Mouse (Mus musculus) left cerebral cortex, postnatal 4 days (tissue): ENCODE data around the gene Inhbe. TPM values are rescaled to one million over a fixed set of nuclear protein-coding genes. Genes with fewer than 3 reads are reported as not detected.
"Not testable (repeated sequence)": the region's sequence is repeated elsewhere in the genome, so short reads cannot be mapped to it uniquely, and the experiment has no call there.

Experiments
- DNase-seq: peaks from one replicate; pipeline ENCODE4 v3.0.0-alpha.2; 2022
- intact Hi-C: fragments of 180-260 bp; cut with DNase I; formaldehyde crosslinking; loops from one replicate; pipeline ENCODE4 v1.15.1; 2025
- total RNA-seq, 2 experiments: library from RNA; stranded (reverse); gene quantifications; 2 replicates each; pipeline ENCODE4 v1.2.3; 2021

Gene Inhbe
- total RNA-seq, 2 experiments from 2014 or later, result not detected

DNA sequence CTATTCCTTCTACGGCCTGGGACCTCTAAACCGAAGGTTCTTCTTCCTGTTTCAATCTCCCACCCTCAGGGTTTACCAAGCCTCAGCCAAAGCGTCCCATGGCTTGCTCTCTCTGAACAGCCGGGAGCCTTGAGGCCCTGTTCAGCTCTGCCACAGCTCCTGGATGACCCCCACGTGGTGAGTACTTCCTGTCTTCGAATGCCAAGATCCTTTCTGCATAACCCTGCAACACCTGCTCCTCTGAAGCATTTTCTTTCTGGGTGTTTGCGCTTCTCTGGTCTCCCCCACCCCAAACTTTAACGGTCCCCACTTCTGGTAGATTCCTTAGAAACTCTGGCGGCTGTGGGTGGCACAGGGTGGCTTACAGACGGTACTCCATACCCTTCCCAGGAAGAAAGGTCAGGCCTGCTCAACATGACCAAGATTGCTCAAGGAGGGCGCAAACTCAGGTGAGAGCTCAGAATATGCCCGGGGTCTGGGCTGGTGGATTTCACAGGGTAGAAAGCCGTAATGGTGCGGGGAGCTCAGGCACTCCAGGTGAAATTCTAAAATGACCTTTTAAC is 28.7 kb downstream of the Inhbe start:
- no peak for DNase-seq
- intact Hi-C loops, result no loop called here

DNA sequence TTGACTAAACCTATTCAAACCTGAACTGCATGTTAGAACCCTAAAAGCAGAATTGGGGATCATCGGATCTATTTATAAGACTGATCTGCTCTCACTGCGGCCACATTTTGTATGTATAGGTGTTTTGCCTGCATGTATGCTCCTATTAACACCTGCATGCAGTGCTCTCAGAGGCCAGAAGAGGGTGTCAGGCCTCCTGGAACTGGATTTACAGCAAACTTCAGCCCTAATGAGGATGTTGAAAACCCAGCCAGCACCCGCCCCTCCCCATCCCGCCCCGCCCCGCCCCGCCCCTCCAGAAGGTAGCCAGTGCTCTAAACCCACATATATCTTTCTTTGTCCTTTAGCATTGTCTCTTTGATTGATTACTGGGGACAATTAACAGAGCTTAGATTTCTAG is 29.7 kb downstream of the Inhbe start:
- intact Hi-C loops, result no loop called here
- DNase-seq, result peak; percentile 48

DNA sequence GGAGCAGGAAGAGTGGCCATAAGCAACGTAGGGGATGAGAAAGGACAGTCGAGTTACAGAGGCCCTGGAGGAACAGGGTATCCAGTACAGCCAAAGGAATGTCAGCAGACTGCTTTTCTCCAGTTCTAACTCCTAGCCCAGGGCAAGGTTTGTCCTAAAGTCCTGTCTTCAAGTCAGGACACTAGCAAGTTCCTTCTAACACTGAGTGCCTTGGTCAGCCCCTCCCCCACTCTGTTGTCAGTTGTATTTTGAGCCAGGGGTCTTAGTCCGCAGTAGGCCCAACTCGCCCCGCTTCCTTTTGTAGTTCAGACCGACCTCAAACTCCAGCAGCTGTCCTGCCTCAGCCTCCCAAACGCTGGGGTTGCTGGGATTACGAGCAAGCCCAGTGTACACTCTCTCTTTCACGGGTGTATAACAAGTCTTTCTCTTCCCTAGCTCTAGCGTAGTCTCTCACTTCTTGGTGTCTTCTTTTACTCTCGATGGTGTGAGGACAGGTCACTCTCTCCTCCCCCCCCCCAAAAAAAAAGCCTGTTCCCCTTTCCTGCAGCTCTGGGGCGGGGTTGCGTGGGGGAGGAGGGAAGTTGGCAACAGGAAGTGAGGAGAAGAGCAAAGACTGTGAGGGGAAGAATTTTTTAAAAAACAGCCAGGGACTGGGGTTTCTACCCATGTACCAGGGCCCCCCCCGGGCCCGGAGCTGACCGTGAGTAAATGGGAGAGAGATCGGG is 30.9 kb downstream of the Inhbe start:
- intact Hi-C loops, result no loop called here
- no peak for DNase-seq

DNA sequence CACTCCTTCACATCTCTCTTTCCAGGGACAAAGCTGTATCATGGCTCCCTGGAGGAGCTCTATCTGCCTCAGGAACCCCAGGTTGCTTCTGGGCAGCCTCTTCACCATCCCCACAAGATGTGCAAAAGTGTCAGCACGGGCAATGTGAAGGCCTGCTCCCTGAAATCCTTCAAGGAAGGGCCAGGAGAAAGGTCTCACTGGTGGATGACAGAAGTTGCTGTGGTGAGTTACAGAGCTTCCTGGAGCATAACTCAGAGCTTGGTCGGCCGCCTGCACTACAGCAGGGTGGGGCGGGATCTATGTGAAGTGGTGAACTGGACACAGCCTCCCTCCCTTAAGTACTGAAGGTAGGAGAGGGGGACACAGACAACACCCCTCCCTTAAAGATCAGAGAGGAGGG is 31.5 kb downstream of the Inhbe start:
- no peak for DNase-seq
- intact Hi-C loops, result no loop called here

DNA sequence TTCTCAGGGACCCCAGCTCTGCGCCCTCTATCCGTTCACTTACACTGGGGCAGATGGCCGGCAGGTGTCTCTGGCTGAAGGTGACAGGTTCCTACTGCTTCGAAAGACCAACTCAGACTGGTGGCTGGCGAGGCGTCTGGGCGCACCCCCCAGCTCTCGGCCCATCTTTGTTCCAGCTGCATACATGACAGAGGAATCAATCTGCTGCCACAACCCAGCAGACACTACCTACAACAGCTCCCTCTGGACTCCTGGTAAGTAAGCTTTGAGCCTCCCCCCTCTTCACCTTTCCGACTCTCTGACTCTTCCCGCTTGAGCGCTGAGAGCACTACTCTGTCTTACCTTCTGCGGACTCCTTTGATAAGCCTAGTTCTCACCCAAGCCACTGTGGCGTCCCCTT is 32.0 kb downstream of the Inhbe start:
- DNase-seq, result no peak
- intact Hi-C loops, result no loop called here

DNA sequence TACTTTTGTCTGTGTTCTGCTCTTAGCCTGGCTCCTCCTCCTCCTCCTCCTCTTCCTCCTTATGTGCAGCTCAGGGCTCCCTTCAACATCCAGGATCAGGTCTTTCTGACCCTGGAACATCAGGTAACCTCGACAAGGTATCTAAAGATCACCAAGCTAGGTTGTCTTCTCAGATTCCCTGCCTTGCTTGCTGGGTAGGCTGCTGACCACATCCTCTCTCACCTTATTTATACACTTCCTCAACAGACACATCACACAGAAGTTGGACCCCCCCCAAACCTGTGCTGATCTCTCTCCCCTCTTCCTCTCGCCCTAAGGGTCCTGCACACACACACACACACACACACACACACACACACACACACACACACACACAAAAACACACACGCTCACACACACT is 32.6 kb downstream of the Inhbe start, which contains the start of gene Arhgap9:
TSS of gene Arhgap9 (plus strand) at position 344 of the 400 bp plus-strand sequence.
- DNase-seq, result no peak
- intact Hi-C loops, result no loop called here

DNA sequence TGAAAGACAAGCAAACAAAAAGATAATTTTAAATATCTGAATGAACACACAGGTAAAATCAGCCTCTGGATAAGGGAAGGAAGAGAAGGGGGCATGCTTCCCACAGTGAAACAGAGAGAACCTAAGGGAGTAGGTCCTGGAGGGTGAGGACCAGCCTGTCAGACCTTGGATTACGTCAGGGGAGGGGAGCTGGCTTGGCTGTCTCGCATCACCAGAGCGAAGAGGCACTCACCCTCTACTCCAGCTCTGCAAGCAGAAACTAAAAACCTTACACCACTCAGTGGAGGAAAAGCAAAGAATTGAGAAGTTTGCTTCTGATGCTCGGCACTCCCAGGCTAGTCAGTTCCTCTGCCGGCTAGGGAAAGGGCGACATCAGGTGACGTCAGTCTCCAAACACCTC is 34.2 kb downstream of the Inhbe start:
- intact Hi-C loops, result no loop called here
- no peak for DNase-seq

DNA sequence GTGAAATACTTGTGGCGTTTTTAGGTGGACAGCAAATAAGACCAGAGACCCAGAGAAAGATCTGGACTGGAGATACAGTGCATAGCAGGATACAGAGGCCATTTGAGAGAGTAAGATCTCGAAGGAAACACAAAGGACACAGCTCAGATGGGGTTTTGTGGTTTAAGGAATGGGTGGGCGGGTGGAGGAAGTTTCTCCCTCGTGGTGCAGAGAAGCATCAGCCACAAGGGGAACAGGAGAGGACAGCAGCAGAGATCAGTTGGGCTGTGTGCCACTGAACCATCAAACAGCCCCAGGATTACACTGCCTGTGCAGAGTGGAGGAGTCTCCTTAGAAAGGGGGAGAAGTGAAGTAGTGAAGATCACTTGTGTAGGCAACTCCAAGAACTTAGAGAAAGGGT is 36.2 kb downstream of the Inhbe start:
- DNase-seq, result no peak
- intact Hi-C loops, result no loop called here

DNA sequence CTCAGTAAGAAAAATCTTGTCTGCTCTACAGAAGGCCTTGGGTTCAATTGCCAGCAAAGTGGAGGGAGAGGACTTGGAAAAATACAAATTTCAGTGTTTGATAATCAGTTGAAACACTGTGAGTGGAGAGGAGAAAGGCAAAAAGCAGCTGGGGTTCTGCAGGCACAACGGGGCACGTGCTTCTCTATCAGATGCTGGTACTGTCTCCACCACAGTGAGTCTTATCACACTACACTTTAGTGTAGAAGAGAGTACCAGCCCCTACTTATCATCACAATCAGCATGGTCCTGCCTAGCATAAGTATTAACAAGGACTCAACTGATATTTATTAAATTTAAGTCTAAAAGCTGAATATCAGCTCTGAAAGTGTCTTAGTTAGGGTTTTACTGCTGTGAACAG is 36.9 kb downstream of the Inhbe start:
- DNase-seq, result no peak
- intact Hi-C loops, result no loop called here

DNA sequence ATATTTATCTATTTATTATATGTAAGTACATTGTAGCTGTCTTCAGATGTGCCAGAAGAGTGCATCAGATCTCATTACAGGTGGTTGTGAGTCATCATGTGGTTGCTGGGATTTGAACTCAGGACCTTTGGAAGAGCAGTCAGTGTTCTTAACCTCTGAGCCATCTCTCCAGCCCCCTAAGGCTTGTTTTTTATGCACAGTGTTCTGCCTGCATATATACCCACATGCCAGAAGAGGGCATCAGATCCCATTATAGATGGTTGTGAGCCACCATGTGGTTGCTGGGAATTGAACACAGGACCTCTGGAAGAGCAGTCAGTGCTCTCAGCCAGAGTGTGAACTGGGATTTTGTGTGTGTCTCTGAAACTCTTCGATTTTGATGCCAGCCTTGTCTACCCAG is 39.3 kb downstream of the Inhbe start:
- DNase-seq, intact Hi-C loops: not testable (repeated sequence)

DNA sequence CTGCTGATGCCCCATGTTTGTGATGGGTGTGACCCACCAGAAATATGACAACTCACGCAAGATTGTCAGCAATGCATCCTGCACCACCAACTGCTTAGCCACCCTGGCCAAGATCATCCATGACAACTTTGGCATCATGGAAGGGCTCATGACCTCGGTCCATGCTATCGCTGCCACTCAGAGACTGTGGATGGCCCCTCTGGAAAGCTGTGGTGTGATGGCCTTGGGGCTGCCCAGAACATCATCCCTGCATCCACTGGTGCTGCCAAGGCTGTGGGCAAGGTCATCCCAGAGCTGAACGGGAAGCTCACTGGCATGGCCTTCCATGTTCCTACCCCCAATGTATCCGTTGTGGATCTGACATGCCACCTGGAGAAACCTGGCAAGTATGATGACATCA is 40.7 kb downstream of the Inhbe start:
- intact Hi-C loops, DNase-seq: not testable (repeated sequence)

DNA sequence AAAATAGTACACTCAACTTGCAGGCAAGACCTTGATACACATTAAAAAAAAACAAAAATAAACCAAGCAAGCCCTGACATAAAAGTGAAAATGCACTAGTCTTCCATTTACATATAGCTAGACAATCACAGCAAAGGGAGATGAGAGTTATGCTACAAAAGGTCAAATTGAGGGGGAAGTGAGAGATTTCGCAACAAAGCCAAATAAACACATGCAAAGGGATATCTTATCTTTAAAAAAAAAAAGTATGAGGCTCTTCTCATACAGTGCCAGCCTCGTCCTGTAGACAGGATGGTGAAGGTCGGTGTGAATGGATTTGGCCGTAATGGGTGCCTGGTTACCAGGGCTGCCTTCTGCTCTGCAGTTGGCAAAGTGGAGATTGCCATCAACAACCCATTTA is 41.4 kb downstream of the Inhbe start:
- DNase-seq, result no peak
- intact Hi-C loops, result no loop called here

DNA sequence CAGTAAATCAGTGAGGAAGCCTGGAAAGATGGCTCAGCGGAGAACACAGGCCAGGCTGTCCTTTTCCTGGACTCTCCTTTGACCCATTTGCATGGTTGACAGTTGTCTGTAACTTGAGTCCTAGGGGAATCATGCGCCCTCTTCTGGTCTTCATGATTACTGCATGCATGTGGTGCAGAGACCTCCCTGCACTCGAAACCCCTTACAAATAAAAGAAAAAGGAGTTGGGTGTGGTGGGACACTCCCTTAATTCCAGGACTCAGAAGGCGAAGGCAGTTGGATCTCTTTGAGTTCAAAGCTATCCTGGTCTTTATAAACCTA is 41.9 kb downstream of the Inhbe start:
- intact Hi-C loops, result no loop called here
- DNase-seq, result peak; percentile 86

DNA sequence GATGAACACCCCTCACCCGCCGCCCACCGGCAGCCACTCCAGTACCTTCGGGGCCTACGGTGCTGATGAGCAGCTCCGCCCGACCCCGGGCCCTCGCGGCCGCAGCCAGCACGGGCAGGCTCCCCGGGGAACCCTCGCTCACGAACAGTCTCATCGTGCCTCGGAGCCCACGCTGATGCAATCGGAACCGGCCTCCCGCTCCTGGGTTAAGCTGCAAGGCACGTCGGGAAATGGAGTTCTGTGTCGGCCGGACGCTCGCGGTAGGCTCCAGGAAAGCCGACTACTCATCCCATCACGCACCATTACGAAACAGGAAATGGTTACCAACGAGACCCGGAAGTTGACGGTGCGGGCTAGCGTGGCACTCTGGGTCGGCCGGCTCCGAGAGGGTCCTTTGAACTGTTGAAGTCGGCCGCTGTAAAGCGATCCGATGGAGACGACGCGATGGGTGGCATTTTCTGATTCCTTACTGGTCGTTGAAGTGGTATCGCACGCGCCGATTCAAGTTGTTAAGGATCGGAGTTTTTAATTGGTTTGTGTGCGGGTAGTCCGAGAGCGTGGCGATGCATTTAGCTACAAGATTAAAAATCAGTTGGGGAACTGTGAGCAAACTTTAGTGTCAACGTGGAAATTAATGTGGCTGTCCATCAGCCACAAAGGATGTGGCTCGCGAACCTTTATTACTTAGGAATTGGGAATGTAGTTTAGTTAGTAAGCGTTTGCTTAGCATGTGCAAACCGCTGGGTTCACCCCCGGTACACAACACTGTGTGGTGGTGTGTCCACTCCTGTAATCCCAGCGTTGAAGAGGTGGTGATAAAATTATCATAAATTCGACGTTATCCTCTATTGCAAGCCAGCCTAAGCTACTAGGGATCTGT is 42.5 kb downstream of the Inhbe start, which contains the start of gene Mars:
TSS of gene Mars (minus strand) at position 311 of the 880 bp plus-strand sequence.
- peak; percentile 91 for DNase-seq
- intact Hi-C loops, result no loop called here

DNA sequence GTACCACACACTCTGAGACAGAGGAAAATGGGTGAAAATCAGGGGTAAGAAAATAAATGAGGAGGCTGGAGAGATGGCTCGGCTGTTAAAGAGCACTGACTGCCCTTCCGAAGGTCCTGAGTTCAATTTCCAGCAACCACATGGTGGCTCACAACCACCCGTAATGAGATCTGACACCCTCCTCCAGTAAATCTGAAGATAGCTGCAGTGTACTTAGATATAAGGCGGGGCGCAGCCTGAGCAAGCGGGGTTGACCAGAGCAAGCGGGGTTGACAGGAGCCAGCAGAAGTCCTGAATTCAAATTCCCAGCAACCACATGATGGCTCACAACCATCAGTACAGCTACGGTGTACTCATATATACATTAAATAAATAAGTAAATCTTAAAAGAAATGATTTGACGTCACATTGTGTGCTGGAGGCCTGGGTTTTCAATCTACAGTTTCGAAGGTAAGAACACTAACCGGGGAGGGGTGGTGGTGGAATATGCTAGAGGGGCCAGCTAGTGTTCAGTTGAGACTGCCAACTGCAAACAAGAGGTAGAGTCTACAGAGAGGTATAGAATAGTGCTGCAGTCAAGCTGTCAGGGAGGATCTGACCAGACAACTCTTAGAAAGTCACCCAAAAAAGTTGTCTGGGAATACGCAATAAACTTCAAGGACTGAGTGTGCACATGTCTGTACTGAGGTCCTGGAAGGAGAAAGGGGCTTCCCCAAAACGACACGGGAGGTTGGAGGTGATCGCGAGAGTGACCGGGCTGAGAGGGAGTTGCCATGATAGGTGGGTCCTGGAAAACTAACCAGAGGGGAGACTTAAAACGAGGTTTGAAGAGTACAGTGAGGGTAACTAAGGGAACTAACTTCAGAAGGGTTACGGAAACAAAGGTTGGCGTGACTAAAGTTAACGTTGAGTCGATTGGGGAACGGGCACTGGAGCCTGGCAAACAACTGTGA is 43.4 kb downstream of the Inhbe start:
- intact Hi-C loops, result no loop called here
- DNase-seq, result no peak

DNA sequence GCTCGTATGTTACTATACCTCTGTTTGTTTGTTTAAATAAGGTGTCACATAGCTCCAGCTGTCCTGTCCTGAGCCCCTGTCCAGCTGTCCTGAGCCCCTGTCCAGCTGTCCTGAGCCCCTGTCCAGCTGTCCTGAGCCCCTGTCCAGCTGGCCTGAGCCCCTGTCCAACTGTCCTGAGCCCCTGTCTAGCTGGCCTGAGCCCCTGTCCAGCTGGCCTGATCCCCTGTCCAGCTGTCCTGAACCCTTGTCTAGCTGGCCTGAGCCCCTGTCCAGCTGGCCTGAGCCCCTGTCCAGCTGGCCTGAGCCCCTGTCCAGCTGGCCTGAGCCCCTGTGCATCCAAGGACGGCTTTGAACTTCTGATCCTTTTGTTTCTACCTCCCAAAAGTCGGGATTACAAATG is 45.0 kb downstream of the Inhbe start:
- intact Hi-C loops, DNase-seq: not testable (repeated sequence)

DNA sequence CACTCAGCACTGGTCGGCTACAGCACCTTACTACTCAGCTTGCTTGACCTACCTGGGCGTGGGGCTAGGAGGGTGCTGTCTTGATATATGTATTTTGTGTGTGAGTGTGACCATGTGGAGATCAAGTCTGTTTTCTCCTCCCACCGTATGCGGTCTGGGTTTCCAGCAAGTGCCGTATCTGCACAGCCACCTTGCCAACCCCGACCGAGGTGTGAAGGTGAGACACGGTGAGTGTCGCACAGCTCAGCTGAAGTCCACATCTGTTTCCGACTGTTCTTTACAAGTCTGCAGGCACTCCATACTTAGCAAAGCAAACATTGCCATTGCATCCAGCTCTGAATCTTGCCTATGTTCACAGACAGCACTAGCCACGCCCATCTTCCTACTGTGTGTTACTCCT is 51.1 kb downstream of the Inhbe start:
- intact Hi-C loops, result no loop called here
- no peak for DNase-seq

DNA sequence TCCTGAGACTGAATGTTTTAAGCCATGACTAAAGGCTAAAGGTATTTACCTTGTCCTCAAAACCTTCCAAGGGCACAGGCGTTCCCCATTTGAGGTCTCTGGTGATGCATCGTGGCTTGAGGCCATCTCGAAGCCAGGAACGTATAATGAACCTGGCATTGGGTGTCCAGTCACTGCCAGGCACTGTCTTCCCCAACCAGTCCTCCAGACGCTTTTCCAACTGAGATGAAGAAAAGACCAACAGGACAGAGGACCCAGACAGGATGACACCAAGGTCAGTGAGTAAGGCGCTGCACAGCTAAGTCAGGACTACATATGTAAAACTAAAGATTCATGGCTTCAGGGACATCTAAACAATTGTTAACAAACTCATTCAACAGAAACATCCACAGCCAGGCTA is 53.9 kb downstream of the Inhbe start:
- intact Hi-C loops, result no loop called here
- no peak for DNase-seq
